Mouse (Mus musculus) neural tube, postnatal 0 days (tissue): Measurements from ENCODE around the gene Polr2b. TPM values are rescaled to one million over a fixed set of nuclear protein-coding genes. Genes with fewer than 3 reads are reported as not detected.

Experiments used
- microRNA-seq: library from miRNA; unstranded; fragments of <30 nt; microRNA quantifications from one replicate; pipeline ENCODE4, GENCODE M21; 2016
- polyA plus RNA-seq: library from polyadenylated mRNA; unstranded; fragments of >200 nt; fragmentation: Nextera tagmentation; extraction: Ambion mirVana; gene quantifications from 2 replicates; pipeline ENCODE4 v1.2.1, GENCODE M21; 2015

Polr2b gene
- 38.9 and 41.6 TPM in 2 replicates for polyA plus RNA-seq

DNA sequence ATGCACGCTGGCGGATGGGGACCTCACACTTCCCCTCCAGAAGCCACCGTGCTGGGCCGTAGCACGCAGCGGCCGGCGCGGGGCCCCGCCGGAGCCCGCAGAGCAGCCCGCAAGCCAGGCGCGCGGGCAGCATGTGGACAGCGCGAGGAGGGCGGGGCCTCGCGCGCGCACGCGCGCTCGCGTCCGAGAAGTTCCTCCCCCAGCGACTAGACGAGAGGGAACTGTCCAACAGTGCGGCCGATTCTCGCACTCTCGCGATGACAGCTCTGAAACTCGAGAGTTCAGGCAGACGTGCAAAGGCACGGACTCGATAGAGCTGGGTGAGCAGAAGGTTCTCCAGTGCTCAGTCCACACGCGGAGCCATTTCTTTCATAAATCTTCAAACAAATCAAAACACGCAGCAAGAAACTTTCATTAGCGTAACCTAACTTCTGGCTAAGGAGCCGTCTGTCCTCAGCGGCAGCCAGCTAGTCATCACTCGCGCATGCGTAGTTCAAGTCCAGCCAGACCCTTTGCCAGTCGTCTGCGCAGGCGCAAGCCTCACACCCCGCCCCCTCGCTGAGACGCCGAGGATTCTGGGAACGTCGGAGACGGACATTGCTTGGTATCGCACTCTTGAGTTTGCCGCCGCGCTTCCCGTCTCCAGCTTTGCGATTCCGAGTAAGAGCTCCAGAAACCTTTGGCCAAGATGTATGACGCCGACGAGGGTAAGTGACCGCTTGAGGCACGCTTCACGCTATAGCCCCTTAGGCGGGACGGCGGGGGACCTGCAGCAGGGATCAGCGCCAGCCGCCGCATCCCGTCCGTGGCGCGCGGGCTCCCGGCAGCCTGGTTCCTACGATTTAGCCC is at the start of gene Polr2b, which contains the start of gene Noa1:
TSS of gene Polr2b (plus strand) at position 224 of the 849 bp plus-strand sequence.
TSS of gene Noa1 (minus strand) at position 161 of the 849 bp plus-strand sequence.

DNA sequence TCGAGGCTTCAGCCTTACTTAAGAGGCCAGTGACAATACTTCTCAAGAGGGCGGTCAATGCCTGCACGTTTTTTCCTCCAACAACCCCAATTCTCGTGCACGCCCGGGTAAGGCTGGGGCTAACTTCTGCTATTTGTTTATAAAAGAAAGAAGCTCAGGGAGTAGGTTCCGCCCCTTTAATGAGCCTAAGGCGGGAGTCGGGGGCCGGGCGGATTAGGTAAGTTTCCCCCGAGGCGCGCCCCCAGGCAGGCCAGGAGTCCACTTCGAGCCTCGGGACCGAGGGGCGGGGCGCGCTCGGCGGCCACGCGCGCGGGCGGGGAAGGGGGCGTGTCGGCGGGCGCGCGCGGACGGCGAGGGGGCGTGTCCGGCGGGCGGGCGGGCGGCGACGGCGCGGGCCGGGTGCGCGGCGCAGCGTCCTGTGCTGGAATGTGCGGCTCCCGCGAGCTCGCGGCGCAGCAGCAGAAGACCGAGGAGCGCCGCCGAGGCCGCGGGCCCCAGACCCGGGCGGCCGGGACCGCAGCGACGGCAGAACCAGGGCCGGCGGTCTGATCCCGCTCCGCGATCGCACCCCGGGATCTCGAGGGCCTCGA is 44.8 kb upstream of the Polr2b start, which contains the start of gene Rest:
TSS of gene Rest (plus strand) at position 411 of the 590 bp plus-strand sequence.

Small RNA genes within 50 kb of the gene (microRNA-seq; reads per million reads assigned to microRNA genes)
- gene Mir5098: not detected

Other genes with a start within 250 kb of the Polr2b start
- gene Hopx, start 195.0 kb upstream of the Polr2b start, polyA plus RNA-seq: 24.6 and 28.0 TPM in 2 replicates
- 1.7 and 2.1 TPM in 2 replicates for gene Spink2, start 98.7 kb upstream of the Polr2b start, polyA plus RNA-seq
- gene Rest, start 44.7 kb upstream of the Polr2b start, polyA plus RNA-seq: 5.0 and 5.6 TPM in 2 replicates
- gene Noa1, start 63 bp upstream of the Polr2b start, polyA plus RNA-seq: 32.1 and 34.0 TPM in 2 replicates
- 93.6 and 120 TPM in 2 replicates for gene Igfbp7, start 97.9 kb downstream of the Polr2b start, polyA plus RNA-seq